ENCODE assay signal across 10 mouse cellular contexts in genomic region chr19:55836930-55837687, GRCm38 (mm10).
A peak's percentile ranks its signal among the peaks of the same experiment; 100 is the strongest.
DNase-seq lines count a peak whose midpoint lies in the region; ATAC-seq and TF ChIP-seq lines count a peak whose summit lies in the region.
"Had no signal": no experiment of that assay in that cellular context is flagged by ENCODE, and none has a peak within 500 bp of the region (broad histone marks: within the 10 kb centered on the region; RNA-seq: fewer than 3 reads in every experiment).

No protein-coding gene starts in this region.

- no peaks in the 10 kb centered on the region for H3K9me3 ChIP-seq in kidney, postnatal 0 days (replicated peaks; ENCODE audit: low read length)
- H3K9me3 ChIP-seq in embryonic facial prominence, embryonic 14.5 days (ENCODE audit: control insufficient read depth, low read length) = peaks cover 6% of the 10 kb centered on the region
- H3K9me3 ChIP-seq in hindbrain, embryonic 15.5 days = no peaks in the 10 kb centered on the region
- 0 out of 2 replicates have a peak, but pooled peaks cover 4% of the 10 kb centered on the region for H3K9me3 ChIP-seq in neural tube, embryonic 12.5 days

- no peak for TF ChIP-seq POLR2A in thymus, adult 2 months (IDR thresholded peaks at IDR 0.05; ENCODE audit: control insufficient read depth, extremely low read depth, insufficient read depth, low read length, poor library complexity)

- no peaks in the 10 kb centered on the region for H3K27me3 ChIP-seq in kidney, postnatal 0 days (ENCODE audit: insufficient read depth, low read length)
- no peaks in the 10 kb centered on the region for H3K27me3 ChIP-seq in embryonic facial prominence, embryonic 14.5 days (replicated peaks; ENCODE audit: control insufficient read depth, insufficient read depth, low read length)
- no peaks in the 10 kb centered on the region for H3K27me3 ChIP-seq in hindbrain, embryonic 15.5 days
- no peaks in the 10 kb centered on the region for H3K27me3 ChIP-seq in neural tube, embryonic 12.5 days (replicated peaks)
- no peaks in the 10 kb centered on the region for H3K27me3 ChIP-seq in thymus, adult 2 months (ENCODE audit: control insufficient read depth, insufficient read depth, low read length)
- H3K27me3 ChIP-seq: liver, embryonic 13.5 days had no signal

- TF ChIP-seq CTCF in kidney, postnatal 0 days (IDR thresholded peaks at IDR 0.05; ENCODE audit: low read depth) = no peak
- no peak for TF ChIP-seq CTCF in thymus, adult 2 months (IDR thresholded peaks at IDR 0.05; ENCODE audit: borderline replicate concordance, control insufficient read depth, extremely low read depth, insufficient read depth, low read length, poor library complexity)

- ATAC-seq in kidney, postnatal 0 days (replicated peaks; ENCODE audit: low FRiP score, low read depth) = no peak
- 0 out of 2 replicates have a peak, but pooled peaks have one; percentile 17 for ATAC-seq in embryonic facial prominence, embryonic 14.5 days (ENCODE audit: low read depth)
- 0 out of 2 replicates have a peak, but pooled peaks have one; percentile 15 for ATAC-seq in hindbrain, embryonic 15.5 days (ENCODE audit: low FRiP score, low read depth)
- ATAC-seq in neural tube, embryonic 12.5 days (ENCODE audit: low FRiP score, low read depth) = 0 out of 2 replicates have a peak, but pooled peaks have one; percentile 19
- ATAC-seq in frontal cortex, adult (ENCODE audit: low TSS enrichment) = no peak

- no peak for DNase-seq in kidney, postnatal 0 days (ENCODE audit: low spot score)
- no peak for DNase-seq in kidney, adult 8-10 months
- DNase-seq in embryonic facial prominence, embryonic 14.5 days (ENCODE audit: low spot score) = no peak
- no peak for DNase-seq in thymus, adult 2 months
- no peak for DNase-seq in layer of hippocampus, postnatal 25 days (ENCODE audit: extremely low spot score in 1 of 2, low spot score in 1 of 2)
- DNase-seq: adrenal gland, postnatal 25 days; liver, embryonic 13.5 days had no signal

- H3K4me1 ChIP-seq in kidney, postnatal 0 days (replicated peaks; ENCODE audit: insufficient read depth, low read length) = peaks cover 32% of the 10 kb centered on the region
- peaks cover 49% of the 10 kb centered on the region for H3K4me1 ChIP-seq in embryonic facial prominence, embryonic 14.5 days (ENCODE audit: control insufficient read depth, insufficient read depth, low read length)
- H3K4me1 ChIP-seq in hindbrain, embryonic 15.5 days (replicated peaks) = peaks cover 24% of the 10 kb centered on the region; the same call in 1 of the 2 replicates
- H3K4me1 ChIP-seq in neural tube, embryonic 12.5 days = peaks cover 50% of the 10 kb centered on the region
- H3K4me1 ChIP-seq in thymus, adult 2 months (replicated peaks; ENCODE audit: control insufficient read depth, insufficient read depth, low read length) = peaks cover 6% of the 10 kb centered on the region

- H3K9ac ChIP-seq in kidney, postnatal 0 days (ENCODE audit: low read depth, low read length) = no peak overlapping the region
- no peak overlapping the region for H3K9ac ChIP-seq in embryonic facial prominence, embryonic 14.5 days (ENCODE audit: low read depth, low read length)
- H3K9ac ChIP-seq in hindbrain, embryonic 15.5 days = no peak overlapping the region
- no peak overlapping the region for H3K9ac ChIP-seq in neural tube, embryonic 12.5 days
- H3K9ac ChIP-seq: liver, embryonic 13.5 days had no signal

- H3K36me3 ChIP-seq in kidney, postnatal 0 days (ENCODE audit: insufficient read depth, low read length) = no peaks in the 10 kb centered on the region
- 0 out of 2 replicates have a peak, but pooled peaks cover 7% of the 10 kb centered on the region for H3K36me3 ChIP-seq in embryonic facial prominence, embryonic 14.5 days (ENCODE audit: control insufficient read depth, insufficient read depth, low read length)
- H3K36me3 ChIP-seq in hindbrain, embryonic 15.5 days = no peaks in the 10 kb centered on the region
- H3K36me3 ChIP-seq in neural tube, embryonic 12.5 days = 0 out of 2 replicates have a peak, but pooled peaks cover 3% of the 10 kb centered on the region
- H3K36me3 ChIP-seq in thymus, adult 2 months (ENCODE audit: control insufficient read depth, insufficient read depth, low read length) = no peaks in the 10 kb centered on the region

- WGBS in kidney, postnatal 0 days = 85% methylated on average over 5 of the region's 5 CpGs
- 71% methylated on average over 4 of the region's 5 CpGs for WGBS in embryonic facial prominence, embryonic 14.5 days
- WGBS in hindbrain, embryonic 15.5 days = 70% methylated on average over 5 of the region's 5 CpGs
- 63% methylated on average over 5 of the region's 5 CpGs for WGBS in neural tube, embryonic 12.5 days
- WGBS in thymus, adult 2 months = 96% methylated on average over 5 of the region's 5 CpGs

- no peak overlapping the region for H3K4me2 ChIP-seq in kidney, postnatal 0 days (ENCODE audit: low read length)
- no peak overlapping the region for H3K4me2 ChIP-seq in embryonic facial prominence, embryonic 14.5 days (ENCODE audit: low read depth, low read length)
- no peak overlapping the region for H3K4me2 ChIP-seq in hindbrain, embryonic 15.5 days
- H3K4me2 ChIP-seq in neural tube, embryonic 12.5 days (replicated peaks) = peak overlapping the region; percentile 22; the same call in 1 of the 2 replicates
- H3K4me2 ChIP-seq: liver, embryonic 13.5 days had no signal

- no peak overlapping the region for H3K4me3 ChIP-seq in kidney, postnatal 0 days (replicated peaks; ENCODE audit: low read depth, low read length)
- H3K4me3 ChIP-seq in embryonic facial prominence, embryonic 14.5 days (ENCODE audit: low read depth, low read length) = no peak overlapping the region
- no peak overlapping the region for H3K4me3 ChIP-seq in hindbrain, embryonic 15.5 days
- no peak overlapping the region for H3K4me3 ChIP-seq in neural tube, embryonic 12.5 days
- H3K4me3 ChIP-seq in thymus, adult 2 months (ENCODE audit: control insufficient read depth, insufficient read depth, low read length) = no peak overlapping the region
- H3K4me3 ChIP-seq: liver, embryonic 13.5 days had no signal

- 0 out of 2 replicates have a peak overlapping the region, but pooled peaks have one; percentile 61 for H3K27ac ChIP-seq in kidney, postnatal 0 days
- H3K27ac ChIP-seq in embryonic facial prominence, embryonic 14.5 days (replicated peaks; ENCODE audit: low read depth, low read length) = peak overlapping the region; percentile 82; the same call in 1 of the 2 replicates
- peak overlapping the region; percentile 68; the same call in 1 of the 2 replicates for H3K27ac ChIP-seq in hindbrain, embryonic 15.5 days (replicated peaks)
- H3K27ac ChIP-seq in neural tube, embryonic 12.5 days = no peak overlapping the region
- H3K27ac ChIP-seq in thymus, adult 2 months (ENCODE audit: control insufficient read depth, insufficient read depth, low read length) = no peak overlapping the region
- H3K27ac ChIP-seq: liver, embryonic 13.5 days had no signal

Comparison
In these comparisons a context has a peak if more than half of its experiments do, and no peak if none do; other contexts are left out.
1. ATAC-seq: peak in embryonic facial prominence, embryonic 14.5 days (single experiment), hindbrain, embryonic 15.5 days (single experiment) and neural tube, embryonic 12.5 days (single experiment); none in kidney, postnatal 0 days (single experiment) and frontal cortex, adult (single experiment).
2. H3K27ac ChIP-seq: peak in kidney, postnatal 0 days (single experiment), embryonic facial prominence, embryonic 14.5 days (single experiment) and hindbrain, embryonic 15.5 days (single experiment); none in neural tube, embryonic 12.5 days (single experiment) and thymus, adult 2 months (single experiment).